Mouse (Mus musculus) thymus, adult 2 months (tissue): ENCODE measurements around the gene Fam193b. TPM values are rescaled to one million over a fixed set of nuclear protein-coding genes. Genes with fewer than 3 reads are reported as not detected.
A peak's percentile ranks its signal among the peaks of the same experiment; 100 is the strongest.
"Not testable (repeated sequence)": the region's sequence is repeated elsewhere in the genome, so short reads cannot be mapped to it uniquely, and the experiment has no call there.

Experiments
- DNase-seq: peaks from one replicate; pipeline ENCODE4 v3.0.0; 2021
- H3K27ac ChIP-seq: fragments of 200-500 bp; 2 replicates; pipeline ENCODE4 v1.5.1; 2012; ENCODE audit warnings: low read length, control low read depth; ENCODE audit not compliant: control insufficient read depth, insufficient read depth
- H3K27me3 ChIP-seq: fragments of 200-500 bp; 2 replicates; pipeline ENCODE4 v1.6.1; 2012; ENCODE audit warnings: mild to moderate bottlenecking, low read length, moderate library complexity, mixed read lengths; ENCODE audit not compliant: control insufficient read depth, insufficient read depth
- H3K36me3 ChIP-seq: fragments of 200-500 bp; 2 replicates; pipeline ENCODE4 v1.6.1; 2012; ENCODE audit warnings: mild to moderate bottlenecking, low read length, moderate library complexity; ENCODE audit not compliant: control insufficient read depth, insufficient read depth
- H3K4me1 ChIP-seq: fragments of 200-500 bp; replicated peaks from 2 replicates; pipeline ENCODE4 v1.6.1; 2012; ENCODE audit warnings: low read length; ENCODE audit not compliant: control insufficient read depth, insufficient read depth
- H3K4me3 ChIP-seq: fragments of 200-500 bp; 2 replicates; pipeline ENCODE4 v1.5.1; 2012; ENCODE audit warnings: mild to moderate bottlenecking, low read length, control low read depth, moderate library complexity; ENCODE audit not compliant: control insufficient read depth, insufficient read depth
- CTCF ChIP-seq: fragments of 200-500 bp; IDR thresholded peaks from 2 replicates; pipeline ENCODE4 v1.5.1; 2012; ENCODE audit warnings: mild to moderate bottlenecking, control low read depth, low read length, moderate library complexity, borderline replicate concordance; ENCODE audit not compliant: control insufficient read depth, poor library complexity, insufficient read depth; ENCODE audit errors: extremely low read depth
- POLR2A ChIP-seq: fragments of 200-500 bp; IDR thresholded peaks from 2 replicates; pipeline ENCODE4 v1.6.1; 2012; ENCODE audit warnings: mild to moderate bottlenecking, low read length, control low read depth, moderate library complexity; ENCODE audit not compliant: control insufficient read depth, poor library complexity, insufficient read depth; ENCODE audit errors: extremely low read depth
- WGBS: fragments of 180-500 bp; shearing (Covaris S2); methylation state at CpG from one replicate; pipeline ENCODE4 v1.1.7; 2018; 5-methylcytosine and 5-hydroxymethylcytosine counted together
- polyA plus RNA-seq: library from polyadenylated mRNA; depleted of rRNA; stranded (reverse); fragments of >200 nt; gene quantifications from 2 replicates; pipeline ENCODE4 v1.2.3, GENCODE M21; 2012

Gene Fam193b
- polyA plus RNA-seq, 1 experiment: 409 TPM

- no peak for TF ChIP-seq POLR2A
- TF ChIP-seq CTCF: no peak
- no peak for DNase-seq
- no peak overlapping the region for H3K4me3 ChIP-seq
- peaks cover 7% of the 10 kb centered on the region for H3K4me1 ChIP-seq
- no peak overlapping the region for H3K27ac ChIP-seq
- WGBS: 93% methylated on average over 12 of the region's 12 CpGs
- H3K36me3 ChIP-seq: peaks cover 24% of the 10 kb centered on the region
- no peaks in the 10 kb centered on the region for H3K27me3 ChIP-seq
These were observed 24.5 kb upstream of the Fam193b start for GRCm38 (mm10) chr13:55595375-55595774.

DNA sequence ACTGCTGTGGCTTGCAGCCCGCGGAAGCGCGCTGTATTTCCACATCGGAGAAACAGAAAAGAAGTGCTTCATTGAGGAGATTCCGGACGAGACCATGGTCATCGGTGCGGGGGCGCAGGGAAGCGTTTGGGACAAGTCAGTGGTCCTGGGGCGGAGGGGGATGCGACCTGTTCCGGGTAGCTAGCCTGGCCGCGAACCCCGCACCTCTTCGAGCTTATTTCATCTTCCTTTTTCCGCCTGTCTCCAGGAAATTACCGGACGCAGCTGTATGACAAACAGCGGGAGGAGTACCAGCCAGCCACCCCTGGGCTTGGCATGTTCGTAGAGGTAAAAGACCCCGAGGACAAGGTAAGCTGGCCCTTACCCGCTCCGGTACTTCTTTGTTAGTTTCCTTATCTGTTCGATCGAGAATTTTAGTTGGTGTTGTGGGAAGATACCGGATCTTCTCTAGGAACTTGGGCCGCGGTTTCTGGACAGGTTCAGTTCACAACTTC is 22.4 kb upstream of the Fam193b start:
- under 1% methylated on average over 31 of the region's 31 CpGs for WGBS
- no peak overlapping the region for H3K27ac ChIP-seq

DNA sequence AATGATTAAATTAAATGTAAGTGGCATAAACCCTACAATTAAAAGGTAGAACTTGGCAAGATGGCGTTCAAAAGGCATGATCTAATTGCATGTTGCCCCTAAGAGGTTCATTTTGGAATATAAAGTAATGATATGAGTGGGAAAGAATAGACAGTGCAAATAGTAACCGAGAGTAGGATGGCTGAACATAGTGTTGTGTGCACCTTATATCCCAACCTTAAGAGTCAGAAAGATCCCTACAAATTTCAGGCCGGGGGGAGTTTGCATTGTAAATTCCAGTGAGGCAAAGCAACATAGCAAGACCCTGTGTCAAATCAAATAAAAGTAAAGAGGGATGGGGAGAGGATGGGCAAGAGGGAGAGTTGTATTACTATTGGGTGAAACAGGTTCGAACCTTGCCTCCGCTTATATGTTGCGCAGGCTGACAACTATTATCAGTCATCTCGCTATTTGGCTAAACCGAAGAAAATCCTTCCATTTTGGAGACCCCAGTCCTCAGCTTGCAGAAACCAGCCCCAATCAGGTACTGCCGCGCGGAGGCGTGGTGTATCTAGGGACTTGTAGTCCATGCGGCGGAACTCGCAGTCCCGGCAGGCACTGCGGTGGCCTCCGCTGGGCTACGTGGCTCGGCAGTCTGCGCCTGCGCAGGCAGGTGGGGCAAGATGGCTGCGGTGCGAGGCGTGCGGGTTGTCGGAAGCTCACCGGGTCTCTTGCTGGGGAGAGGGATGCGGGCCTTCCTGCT is 21.8 kb upstream of the Fam193b start:
- 6% methylated on average over 29 of the region's 29 CpGs for WGBS
- peaks cover 24% of the 10 kb centered on the region for H3K36me3 ChIP-seq
- peak overlapping the region; percentile 69 for H3K4me3 ChIP-seq
- TF ChIP-seq CTCF (peak; percentile 40; the same call in 1 of the 2 replicates), POLR2A (peak; percentile 92)
- DNase-seq: peak; percentile 97
- peaks cover 3% of the 10 kb centered on the region for H3K4me1 ChIP-seq
- no peaks in the 10 kb centered on the region for H3K27me3 ChIP-seq
- no peak overlapping the region for H3K27ac ChIP-seq

More for the DNA sequence above, 22.4 kb upstream of the Fam193b start:
- peak overlapping the region; percentile 69 for H3K4me3 ChIP-seq
- H3K4me1 ChIP-seq: peaks cover 3% of the 10 kb centered on the region
- peaks cover 24% of the 10 kb centered on the region for H3K36me3 ChIP-seq
- TF ChIP-seq CTCF: no peak
- no peak for TF ChIP-seq POLR2A
- DNase-seq: no peak
- H3K27me3 ChIP-seq: no peaks in the 10 kb centered on the region

DNA sequence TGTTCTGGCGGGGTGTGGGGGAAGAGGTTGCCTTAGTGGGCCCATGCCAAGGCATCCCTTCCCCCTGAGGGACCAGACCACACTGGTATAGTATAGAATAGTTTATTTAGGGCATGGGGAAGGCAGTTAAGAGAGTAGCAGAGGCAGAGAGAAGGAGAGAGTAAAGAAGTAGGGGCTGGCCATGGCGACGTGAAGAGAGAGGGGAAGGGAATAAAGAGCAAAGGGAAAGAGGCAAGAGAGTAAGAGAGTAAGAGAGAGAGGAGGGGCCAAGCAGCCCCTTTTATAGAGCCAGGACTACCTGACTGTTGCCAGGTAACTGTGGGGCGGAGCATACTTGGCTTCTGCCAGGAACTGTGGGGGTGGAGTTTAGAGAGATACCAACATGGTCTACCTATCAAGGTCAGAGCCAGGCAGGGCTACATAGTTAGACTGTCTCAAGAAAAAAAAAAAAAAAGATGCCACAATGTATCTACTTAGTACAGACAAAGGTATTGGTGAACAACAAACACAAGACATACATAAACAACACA is 21.1 kb upstream of the Fam193b start:
- Histone ChIP-seq H3K4me3 (no peak overlapping the region), H3K27me3 (no peaks in the 10 kb centered on the region), H3K4me1 (peaks cover 3% of the 10 kb centered on the region), H3K27ac (no peak overlapping the region), H3K36me3 (peaks cover 22% of the 10 kb centered on the region)
- no peak for TF ChIP-seq CTCF
- TF ChIP-seq POLR2A: no peak
- WGBS: 89% methylated on average over 4 of the region's 4 CpGs
- no peak for DNase-seq

- WGBS: 80% methylated on average over 4 of the region's 4 CpGs
- TF ChIP-seq CTCF: no peak
- no peak for TF ChIP-seq POLR2A
- Histone ChIP-seq H3K4me3 (no peak overlapping the region), H3K27ac (no peak overlapping the region), H3K4me1 (peaks cover 2% of the 10 kb centered on the region; the same call in 1 of the 2 replicates), H3K27me3 (no peaks in the 10 kb centered on the region), H3K36me3 (no peaks in the 10 kb centered on the region)
- no peak for DNase-seq
These were observed 7.2 kb upstream of the Fam193b start for GRCm38 (mm10) chr13:55578086-55578485.

DNA sequence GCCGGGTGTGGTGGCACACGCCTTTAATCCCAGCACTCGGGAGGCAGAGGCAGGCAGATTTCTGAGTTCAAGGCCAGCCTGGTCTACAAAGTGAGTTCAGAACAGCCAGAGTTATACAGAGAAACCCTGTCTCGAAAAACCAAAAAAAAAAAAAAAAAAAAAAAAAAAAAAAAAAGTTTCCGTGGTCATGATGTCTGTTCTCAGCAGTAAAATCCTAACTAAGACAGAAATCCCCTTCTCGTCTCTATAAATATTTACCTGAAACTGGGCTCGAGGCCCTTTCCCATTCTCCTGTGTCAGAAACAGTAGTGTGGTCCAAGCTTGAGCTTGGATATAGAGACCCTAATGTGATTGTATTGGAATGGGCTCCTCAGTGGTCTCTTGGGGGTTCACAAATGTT is 6.0 kb upstream of the Fam193b start:
- WGBS: 74% methylated on average over 7 of the region's 7 CpGs

More for the DNA sequence above, 6.0 kb upstream of the Fam193b start:
- H3K4me1 ChIP-seq, H3K27ac ChIP-seq, H3K27me3 ChIP-seq, DNase-seq, H3K4me3 ChIP-seq, H3K36me3 ChIP-seq: not testable (repeated sequence)
